Mouse (Mus musculus) neural tube, embryonic 15.5 days (tissue): ENCODE results near the gene B4gat1. TPM values are rescaled to one million over a fixed set of nuclear protein-coding genes. Genes with fewer than 3 reads are reported as not detected.
"Not testable (repeated sequence)": the region's sequence is repeated elsewhere in the genome, so short reads cannot be mapped to it uniquely, and the experiment has no call there.

Source experiments
- ATAC-seq: fragments of 200-750 bp; cut with Nextera tagmentation; 2 replicates; pipeline ENCODE4 v1.8.0; 2017; ENCODE audit warnings: mild to moderate bottlenecking, moderate TSS enrichment, moderate library complexity; ENCODE audit not compliant: low FRiP score
- H3K27ac ChIP-seq: fragments of 300-500 bp; sonication (generic); replicated peaks from 2 replicates; pipeline ENCODE4 v1.5.1; 2015; ENCODE audit warnings: mild to moderate bottlenecking, inconsistent platforms
- H3K27me3 ChIP-seq: fragments of 300-500 bp; sonication (generic); replicated peaks from 2 replicates; pipeline ENCODE4 v1.6.1; 2015; ENCODE audit warnings: inconsistent platforms
- H3K36me3 ChIP-seq: fragments of 300-500 bp; sonication (generic); 2 replicates; pipeline ENCODE4 v1.6.1; 2015; ENCODE audit warnings: inconsistent platforms
- H3K4me1 ChIP-seq: fragments of 300-500 bp; sonication (generic); 2 replicates; pipeline ENCODE4 v1.6.1; 2015; ENCODE audit warnings: inconsistent platforms
- H3K4me2 ChIP-seq: fragments of 300-500 bp; sonication (generic); 2 replicates; pipeline ENCODE4 v1.6.1; 2015; ENCODE audit warnings: inconsistent platforms, mild to moderate bottlenecking, moderate library complexity
- H3K4me3 ChIP-seq: fragments of 300-500 bp; sonication (generic); replicated peaks from 2 replicates; pipeline ENCODE4 v1.5.1; 2015; ENCODE audit warnings: mild to moderate bottlenecking, inconsistent platforms
- H3K9ac ChIP-seq: fragments of 300-500 bp; sonication (generic); replicated peaks from 2 replicates; pipeline ENCODE4 v1.6.1; 2015; ENCODE audit warnings: mild to moderate bottlenecking, inconsistent platforms
- H3K9me3 ChIP-seq: fragments of 300-500 bp; sonication (generic); replicated peaks from 2 replicates; pipeline ENCODE4 v1.6.1; 2016; ENCODE audit warnings: inconsistent platforms
- WGBS: fragments of 180-500 bp; shearing (Covaris S2); methylation state at CpG from one replicate; pipeline ENCODE4 v1.1.7; 2015; ENCODE audit warnings: mixed read lengths; 5-methylcytosine and 5-hydroxymethylcytosine counted together
- polyA plus RNA-seq: library from polyadenylated mRNA; unstranded; fragments of >200 nt; fragmentation: Nextera tagmentation; extraction: Ambion mirVana; gene quantifications from 2 replicates; pipeline ENCODE4 v1.2.1, GENCODE M21; 2015

The B4gat1 gene
- polyA plus RNA-seq, 1 experiment from 2014 or later = 113 TPM

- WGBS = 39% methylated on average over 5 of the region's 5 CpGs
- Histone ChIP-seq H3K27me3 (peaks cover 38% of the 10 kb centered on the region), H3K9ac (no peak overlapping the region), H3K4me3 (no peak overlapping the region), H3K4me1 (peaks cover 30% of the 10 kb centered on the region), H3K36me3 (no peaks in the 10 kb centered on the region), H3K27ac (no peak overlapping the region), H3K9me3 (no peaks in the 10 kb centered on the region), H3K4me2 (peak overlapping the region; percentile 83; the same call in 1 of the 2 replicates)
- no peak for ATAC-seq
Measured at GRCm38 (mm10) chr19:5073518-5073917, 34.9 kb downstream of the B4gat1 start.

DNA sequence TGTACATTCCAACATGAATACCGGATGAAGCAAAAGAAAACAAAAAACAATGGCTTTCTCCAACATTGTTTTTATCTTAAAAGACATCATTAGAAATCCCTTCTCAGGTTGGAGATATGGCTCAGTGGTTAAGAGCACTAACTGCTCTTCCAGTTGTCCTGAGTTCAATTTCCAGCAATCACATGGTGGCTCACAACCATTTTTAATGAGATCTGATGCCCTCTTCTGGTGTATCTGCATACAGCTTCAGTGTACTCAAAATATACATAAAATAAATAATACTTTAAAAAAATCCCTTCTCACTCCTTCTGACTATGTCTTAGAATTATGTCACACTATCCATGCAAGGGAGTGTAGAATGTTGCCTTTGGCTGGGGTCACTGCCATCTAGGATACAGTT, 40.7 kb downstream of the B4gat1 start:
- peaks cover 5% of the 10 kb centered on the region; the same call in 1 of the 2 replicates for H3K4me1 ChIP-seq
- no peak overlapping the region for H3K27ac ChIP-seq
- no peak overlapping the region for H3K9ac ChIP-seq
- WGBS = 90% methylated on average over 1 of the region's 1 CpGs
- ATAC-seq = no peak
- H3K4me2 ChIP-seq = no peak overlapping the region
- H3K4me3 ChIP-seq = no peak overlapping the region
- no peaks in the 10 kb centered on the region for H3K9me3 ChIP-seq
- peaks cover 58% of the 10 kb centered on the region for H3K27me3 ChIP-seq
- no peaks in the 10 kb centered on the region for H3K36me3 ChIP-seq

DNA sequence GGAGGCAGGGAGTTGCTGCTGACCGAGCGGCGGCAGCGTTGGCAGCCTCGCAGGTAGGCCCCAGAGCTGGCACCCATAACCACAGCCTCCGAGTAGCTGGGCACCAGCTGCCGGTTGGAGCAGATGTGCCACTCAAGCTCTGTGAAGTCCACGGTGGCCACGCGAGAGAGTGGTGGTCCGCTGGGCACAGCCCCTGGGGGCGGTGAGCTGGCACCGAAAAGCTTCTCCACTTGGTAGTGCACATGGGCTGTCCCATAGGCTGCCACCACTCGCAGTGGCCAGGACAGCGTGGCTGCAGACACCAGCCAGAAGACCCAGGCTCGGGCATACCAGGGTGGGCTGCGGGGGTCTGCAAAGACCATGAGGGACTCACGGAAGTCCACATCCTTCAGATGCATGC, 43.4 kb downstream of the B4gat1 start:
- H3K27ac ChIP-seq = no peak overlapping the region
- no peaks in the 10 kb centered on the region for H3K36me3 ChIP-seq
- H3K9ac ChIP-seq = no peak overlapping the region
- H3K4me2 ChIP-seq = no peak overlapping the region
- peaks cover 21% of the 10 kb centered on the region for H3K4me1 ChIP-seq
- H3K4me3 ChIP-seq = no peak overlapping the region
- H3K27me3 ChIP-seq = peaks cover 69% of the 10 kb centered on the region
- 62% methylated on average over 18 of the region's 18 CpGs for WGBS
- ATAC-seq = no peak
- no peaks in the 10 kb centered on the region for H3K9me3 ChIP-seq

- ATAC-seq = no peak
- Histone ChIP-seq H3K9me3 (no peaks in the 10 kb centered on the region), H3K36me3 (no peaks in the 10 kb centered on the region), H3K4me2 (no peak overlapping the region), H3K4me3 (no peak overlapping the region), H3K9ac (no peak overlapping the region), H3K27me3 (peaks cover 69% of the 10 kb centered on the region), H3K4me1 (peaks cover 27% of the 10 kb centered on the region), H3K27ac (no peak overlapping the region)
- WGBS = 62% methylated on average over 24 of the region's 24 CpGs
Measured at GRCm38 (mm10) chr19:5082596-5082995, 44.0 kb downstream of the B4gat1 start.

GRCm38 (mm10) chr19:5083961-5084833, 45.6 kb downstream of the B4gat1 start:
- no peak for ATAC-seq
- Histone ChIP-seq H3K36me3 (no peaks in the 10 kb centered on the region), H3K9me3 (no peaks in the 10 kb centered on the region), H3K27me3 (peaks cover 69% of the 10 kb centered on the region), H3K4me2 (peak overlapping the region; percentile 70), H3K27ac (peak overlapping the region; percentile 62; the same call in 1 of the 2 replicates), H3K4me3 (peak overlapping the region; percentile 58), H3K9ac (peak overlapping the region; percentile 77), H3K4me1 (peaks cover 34% of the 10 kb centered on the region)
- WGBS = 81% methylated on average over 3 of the region's 3 CpGs

DNA sequence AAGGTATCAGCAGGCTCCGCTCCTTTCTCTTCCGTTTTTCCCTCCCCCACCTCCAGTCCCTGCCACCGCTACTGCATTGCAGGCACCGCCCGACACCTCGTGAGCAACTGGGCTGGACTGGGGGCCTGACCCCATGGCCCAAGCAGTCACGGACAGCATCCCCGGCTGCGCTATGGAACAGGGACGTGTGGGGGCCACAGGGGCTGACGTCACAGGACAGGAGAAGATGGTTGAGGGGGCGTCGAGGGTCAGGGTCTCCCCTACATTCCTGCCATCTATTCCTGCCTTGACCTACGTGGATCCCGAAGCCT, 46.2 kb downstream of the B4gat1 start:
- peak overlapping the region; percentile 62 for H3K27ac ChIP-seq
- H3K9ac ChIP-seq = peak overlapping the region; percentile 77
- H3K27me3 ChIP-seq = peaks cover 65% of the 10 kb centered on the region
- H3K4me1 ChIP-seq = peaks cover 40% of the 10 kb centered on the region
- no peak for ATAC-seq
- WGBS = 3% methylated on average over 15 of the region's 15 CpGs
- H3K4me3 ChIP-seq = peak overlapping the region; percentile 58
- H3K9me3 ChIP-seq = no peaks in the 10 kb centered on the region
- H3K36me3 ChIP-seq = 0 out of 2 replicates have a peak, but pooled peaks cover 2% of the 10 kb centered on the region
- peak overlapping the region; percentile 70 for H3K4me2 ChIP-seq

GRCm38 (mm10) chr19:5085145-5085863, 46.7 kb downstream of the B4gat1 start, which contains the start of gene Tmem151a:
Gene Tmem151a (minus strand): TSS chr19:5085531.
- Histone ChIP-seq H3K4me3 (peak within 1 kb of the TSS; percentile 58), H3K9me3 (no peaks in the 10 kb centered on the region), H3K9ac (peak within 1 kb of the TSS; percentile 77), H3K36me3 (peaks cover 4% of the 10 kb centered on the region; the same call in 1 of the 2 replicates), H3K27ac (peak within 1 kb of the TSS; percentile 62), H3K27me3 (peaks cover 60% of the 10 kb centered on the region), H3K4me1 (peaks cover 42% of the 10 kb centered on the region), H3K4me2 (peak within 1 kb of the TSS; percentile 70)
- no peak for ATAC-seq
- WGBS = under 1% methylated on average over 60 of the region's 69 CpGs

GRCm38 (mm10) chr19:5086533-5086932, 47.9 kb downstream of the B4gat1 start:
- WGBS = 53% methylated on average over 4 of the region's 4 CpGs

GRCm38 (mm10) chr19:5087884-5088728, 49.5 kb downstream of the B4gat1 start, which contains the start of gene Yif1a:
Gene Yif1a (plus strand): TSS chr19:5088538.
- under 1% methylated on average over 58 of the region's 58 CpGs for WGBS
- peak within 1 kb of the TSS; percentile 93 for H3K27ac ChIP-seq
- peak within 1 kb of the TSS; percentile 84 for H3K4me2 ChIP-seq
- peak within 1 kb of the TSS; percentile 71 for H3K9ac ChIP-seq
- H3K36me3 ChIP-seq = peaks cover 32% of the 10 kb centered on the region
- H3K9me3 ChIP-seq = no peaks in the 10 kb centered on the region
- peaks cover 55% of the 10 kb centered on the region for H3K4me1 ChIP-seq
- ATAC-seq = peak; percentile 91
- H3K4me3 ChIP-seq = peak within 1 kb of the TSS; percentile 69
- H3K27me3 ChIP-seq = peaks cover 32% of the 10 kb centered on the region

More at GRCm38 (mm10) chr19:5086533-5086932, 47.9 kb downstream of the B4gat1 start:
- H3K9ac ChIP-seq, H3K9me3 ChIP-seq, H3K27ac ChIP-seq, H3K4me2 ChIP-seq, ATAC-seq, H3K4me3 ChIP-seq: not testable (repeated sequence)
- peaks cover 44% of the 10 kb centered on the region for H3K4me1 ChIP-seq
- H3K27me3 ChIP-seq = peaks cover 48% of the 10 kb centered on the region
- peaks cover 17% of the 10 kb centered on the region for H3K36me3 ChIP-seq

DNA sequence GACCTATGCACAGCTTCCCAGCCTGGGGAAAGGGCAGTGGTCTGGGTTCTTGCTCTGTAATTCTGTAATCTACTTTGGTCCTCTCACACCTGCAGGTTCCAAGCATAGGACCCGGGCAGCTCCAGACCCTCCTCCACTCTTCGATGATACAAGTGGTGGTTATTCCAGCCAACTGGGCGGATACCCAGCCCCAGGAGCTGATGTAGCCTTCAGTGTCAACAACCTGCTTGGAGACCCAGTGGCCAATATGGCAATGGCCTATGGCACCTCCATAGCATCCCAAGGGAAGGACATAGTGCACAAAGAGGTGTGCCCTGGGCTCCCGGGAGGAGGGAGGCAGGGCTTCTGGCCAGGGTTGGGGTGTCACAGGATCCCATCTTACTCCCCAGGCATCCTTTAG, 50.7 kb downstream of the B4gat1 start:
- no peaks in the 10 kb centered on the region for H3K9me3 ChIP-seq
- no peak overlapping the region for H3K27ac ChIP-seq
- peaks cover 62% of the 10 kb centered on the region for H3K4me1 ChIP-seq
- peaks cover 21% of the 10 kb centered on the region for H3K27me3 ChIP-seq
- H3K36me3 ChIP-seq = peaks cover 39% of the 10 kb centered on the region
- WGBS = 85% methylated on average over 4 of the region's 4 CpGs
- H3K4me3 ChIP-seq = peak overlapping the region; percentile 69
- no peak for ATAC-seq
- H3K9ac ChIP-seq = peak overlapping the region; percentile 71
- peak overlapping the region; percentile 84 for H3K4me2 ChIP-seq
